ENCODE assay signal across 18 mouse cellular contexts in the genomic region with DNA sequence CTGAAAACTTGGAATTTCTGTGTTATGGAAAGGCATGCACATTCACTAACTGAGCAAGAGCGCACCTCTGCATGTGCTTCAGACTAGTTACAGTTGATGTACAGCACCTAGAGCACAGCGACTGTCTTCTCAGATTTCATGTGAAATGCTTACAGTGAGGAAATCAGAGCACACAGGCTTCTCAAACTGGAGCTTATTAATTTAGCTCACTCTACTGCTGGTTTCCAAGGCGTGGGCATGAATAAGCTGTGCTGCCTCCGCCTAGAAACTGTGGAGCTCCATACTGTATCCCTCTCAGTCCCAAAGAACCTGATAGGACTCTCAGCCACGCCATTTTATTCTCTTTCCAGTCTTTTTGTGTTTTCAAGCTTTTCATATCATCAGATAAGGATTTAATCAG.
DNase-seq lines count a peak whose midpoint lies in the region; ATAC-seq lines count a peak whose summit lies in the region.
"Had no signal": no experiment of that assay in that cellular context is flagged by ENCODE, and none has a peak within 500 bp of the region (broad histone marks: within the 10 kb centered on the region; RNA-seq: fewer than 3 reads in every experiment).

No protein-coding gene starts in this region.

- DNase-seq in frontal cortex, postnatal 25 days (ENCODE audit: low spot score in 2 of 2), result no peak
- peak; percentile 48 for DNase-seq in layer of hippocampus, adult 9-11 months
- DNase-seq in layer of hippocampus, postnatal 25 days (ENCODE audit: extremely low spot score in 1 of 2, low spot score in 1 of 2), result no peak
- DNase-seq in right cerebral cortex, adult 18-20 months, result peak; percentile 39
- DNase-seq in right cerebral cortex, postnatal 25 days, result no peak
- no peak for DNase-seq in yolk sac, embryonic 10.5 days (ENCODE audit: low spot score)
- DNase-seq: adrenal gland, adult 8-10 months; adrenal gland, postnatal 25 days; cerebellum, adult 18-20 months; cerebellum, adult 9-11 months; cerebellum, postnatal 25 days; embryo, embryonic 11 days; gastrocnemius, adult 2 months; gastrocnemius, postnatal 14 days; heart, adult 2 months had no signal

- ATAC-seq in frontal cortex, adult (ENCODE audit: low TSS enrichment), result peak; percentile 94
- ATAC-seq: activated CD4-positive, CD25-positive, alpha-beta regulatory T cell, adult 4 months; forebrain, embryonic 15.5 days had no signal

Comparison
In these comparisons a context has a peak if more than half of its experiments do, and no peak if none do; other contexts are left out.
1. DNase-seq: peak in layer of hippocampus, adult 9-11 months (single experiment) and right cerebral cortex, adult 18-20 months (single experiment); none in frontal cortex, postnatal 25 days (0 of 2), layer of hippocampus, postnatal 25 days (0 of 2), right cerebral cortex, postnatal 25 days (single experiment) and yolk sac, embryonic 10.5 days (single experiment).